Mouse (Mus musculus) sigmoid colon, adult 10 weeks (tissue): ENCODE measurements around the gene Kcnc4. TPM values are rescaled to one million over a fixed set of nuclear protein-coding genes. Genes with fewer than 3 reads are reported as not detected.

Source experiments
- polyA plus RNA-seq: library from polyadenylated mRNA; stranded (reverse); fragments of 350-450 nt; fragmentation: Illumina TruSeq; extraction: RNeasy Lipid Tissue Mini Kit (QIAGEN cat#74804); gene quantifications from one replicate; pipeline ENCODE4 v1.2.3, GENCODE M21; 2014; ENCODE audit warnings: low read depth, low replicate concordance

The Kcnc4 gene
- 0.16 TPM for polyA plus RNA-seq

DNA sequence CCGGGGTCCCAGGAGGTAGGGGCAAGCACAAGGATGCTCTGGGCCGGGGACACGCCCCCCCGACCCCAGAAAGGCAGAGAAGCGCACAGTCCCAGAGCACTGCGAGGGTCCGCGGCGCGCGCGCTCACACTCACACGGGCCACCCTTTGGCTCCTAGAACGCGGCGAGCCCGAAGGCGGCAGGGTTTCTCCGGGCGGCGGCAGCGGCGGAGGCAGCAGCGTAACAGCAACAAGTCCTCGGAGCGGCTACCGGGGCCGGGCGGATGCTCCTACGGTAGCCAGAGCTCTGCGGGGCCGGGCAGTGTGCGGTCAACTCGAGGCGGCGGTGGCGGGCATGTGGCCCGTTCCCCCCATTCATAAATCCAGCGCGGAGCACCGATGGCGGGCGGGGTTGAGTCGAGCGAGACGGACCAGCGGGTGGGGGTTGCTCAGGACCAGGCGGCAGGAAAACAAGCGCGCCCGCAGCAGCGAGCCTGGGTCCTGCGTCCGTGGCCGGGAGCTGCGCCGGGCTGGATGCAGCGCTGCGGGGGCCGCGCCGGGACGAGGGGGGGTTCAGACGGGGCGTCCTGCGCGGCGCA is at the start of gene Kcnc4:
Gene Kcnc4, minus strand, starts transcription at position 357 of the 577 bp plus-strand sequence.

Other genes with a start within 250 kb of the Kcnc4 start
- not detected for gene Cym, start 237.8 kb downstream of the Kcnc4 start, polyA plus RNA-seq
- not detected for gene A630076J17Rik, start 228.9 kb downstream of the Kcnc4 start, polyA plus RNA-seq
- gene Prok1, start 219.8 kb downstream of the Kcnc4 start, polyA plus RNA-seq: 0.13 TPM
- 137 TPM for gene Lamtor5, start 180.7 kb downstream of the Kcnc4 start, polyA plus RNA-seq
- 1.4 TPM for gene Slc16a4, start 168.3 kb downstream of the Kcnc4 start, polyA plus RNA-seq
- gene Rbm15, start 125.9 kb downstream of the Kcnc4 start, polyA plus RNA-seq: 14.7 TPM
- 3.7 TPM for gene Slc6a17, start 58.5 kb upstream of the Kcnc4 start, polyA plus RNA-seq
- not detected for gene Ubl4b, start 95.5 kb upstream of the Kcnc4 start, polyA plus RNA-seq
- not detected for gene Alx3, start 135.5 kb upstream of the Kcnc4 start, polyA plus RNA-seq
- gene Gm10961, start 171.8 kb upstream of the Kcnc4 start, polyA plus RNA-seq: not detected
- gene Strip1, start 172.1 kb upstream of the Kcnc4 start, polyA plus RNA-seq: 6.3 TPM
- gene Ahcyl1, start 237.0 kb upstream of the Kcnc4 start, polyA plus RNA-seq: 245 TPM